Mouse (Mus musculus): ENCODE measurements around the gene Unc5b. TPM values are rescaled to one million over a fixed set of nuclear protein-coding genes. Genes with fewer than 3 reads are reported as not detected.

Unc5b gene
- polyA plus RNA-seq, 1 experiment: 1.1 TPM

- H3K27ac ChIP-seq (ENCODE audit: control insufficient read depth, insufficient read depth, low read depth, low read length, poor library complexity): no peak overlapping the region
- 20% methylated on average over 19 of the region's 19 CpGs for WGBS
- H3K4me1 ChIP-seq (ENCODE audit: control insufficient read depth, insufficient read depth, low read length): no peaks in the 10 kb centered on the region
- TF ChIP-seq CTCF (IDR thresholded peaks at IDR 0.05; ENCODE audit: control insufficient read depth, insufficient read depth, low read length) (no peak), POLR2A (IDR thresholded peaks at IDR 0.05; ENCODE audit: borderline replicate concordance, control insufficient read depth, low read depth, low read length) (no peak)
- H3K4me3 ChIP-seq (replicated peaks; ENCODE audit: control insufficient read depth, low read depth, low read length): no peak overlapping the region
Measured at GRCm38 (mm10) chr10:60800295-60801167, 30.9 kb downstream of the Unc5b start.

DNA sequence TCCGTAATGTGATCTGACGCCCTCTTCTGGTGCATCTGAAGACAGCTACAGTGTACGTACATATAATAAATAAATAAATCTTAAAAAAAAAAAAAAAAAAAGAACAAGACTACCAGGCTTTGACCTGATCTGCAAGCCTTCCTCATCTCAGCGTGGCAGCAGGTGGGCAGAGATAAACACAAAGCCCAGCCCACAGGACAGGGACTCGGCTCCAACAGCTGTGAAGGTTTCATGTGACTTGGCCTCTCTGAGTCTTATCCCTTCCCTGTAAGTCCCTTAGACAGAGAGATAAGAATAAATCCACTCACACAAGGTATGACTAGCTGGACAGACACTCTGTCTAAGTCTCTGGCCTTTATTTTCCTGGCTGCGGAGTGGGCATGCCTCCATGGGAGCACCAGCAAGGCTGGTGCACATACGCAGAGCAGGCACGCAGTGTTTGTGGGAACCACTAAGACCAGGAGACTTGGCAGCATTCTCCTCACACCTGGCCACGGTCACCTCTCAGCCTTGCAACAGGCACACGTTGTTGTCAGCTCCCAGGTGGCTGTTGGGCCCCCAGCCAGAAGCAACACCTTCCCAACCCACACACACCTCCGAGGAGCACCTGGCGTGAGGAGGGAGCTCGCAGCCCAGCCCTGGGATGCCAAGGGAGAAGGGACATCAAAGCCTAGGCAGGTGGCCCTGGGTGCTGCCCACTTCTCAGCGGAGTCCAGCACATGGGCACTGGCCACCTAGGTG is 33.5 kb downstream of the Unc5b start:
- TF ChIP-seq CTCF (IDR thresholded peaks at IDR 0.05; ENCODE audit: control insufficient read depth, insufficient read depth, low read length): no peak
- TF ChIP-seq POLR2A (IDR thresholded peaks at IDR 0.05; ENCODE audit: borderline replicate concordance, control insufficient read depth, low read depth, low read length): no peak
- Histone ChIP-seq H3K4me1 (ENCODE audit: control insufficient read depth, insufficient read depth, low read length) (no peaks in the 10 kb centered on the region), H3K27ac (ENCODE audit: control insufficient read depth, insufficient read depth, low read depth, low read length, poor library complexity) (no peak overlapping the region), H3K4me3 (replicated peaks; ENCODE audit: control insufficient read depth, low read depth, low read length) (no peak overlapping the region)
- WGBS: 74% methylated on average over 14 of the region's 14 CpGs

- 68% methylated on average over 7 of the region's 7 CpGs for WGBS
- H3K4me1 ChIP-seq (ENCODE audit: control insufficient read depth, insufficient read depth, low read length): no peaks in the 10 kb centered on the region
- TF ChIP-seq CTCF (IDR thresholded peaks at IDR 0.05; ENCODE audit: control insufficient read depth, insufficient read depth, low read length): no peak
- no peak for TF ChIP-seq POLR2A (IDR thresholded peaks at IDR 0.05; ENCODE audit: borderline replicate concordance, control insufficient read depth, low read depth, low read length)
- H3K4me3 ChIP-seq (replicated peaks; ENCODE audit: control insufficient read depth, low read depth, low read length): no peak overlapping the region
- no peak overlapping the region for H3K27ac ChIP-seq (ENCODE audit: control insufficient read depth, insufficient read depth, low read depth, low read length, poor library complexity)
Measured at GRCm38 (mm10) chr10:60796474-60796873, 34.9 kb downstream of the Unc5b start.

DNA sequence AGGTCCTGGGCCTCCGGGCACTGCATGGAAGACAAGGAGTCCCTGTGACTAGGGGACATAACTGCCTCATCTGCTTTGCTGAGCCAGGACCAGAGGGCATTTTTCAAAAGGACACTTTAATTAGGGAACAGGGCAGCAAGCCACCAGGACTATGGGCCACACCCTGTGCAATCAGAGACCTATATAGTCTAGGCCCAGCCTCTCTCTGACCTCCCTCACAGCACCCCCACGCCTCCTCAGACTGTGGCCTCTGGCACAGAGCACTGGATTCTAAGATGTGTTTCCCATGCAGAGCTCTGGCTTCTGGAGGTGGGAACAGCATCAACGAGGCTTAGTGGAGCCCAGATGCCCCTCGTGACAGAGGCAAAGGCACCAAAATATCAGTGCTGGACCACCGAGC is 35.4 kb downstream of the Unc5b start:
- WGBS: 70% methylated on average over 5 of the region's 5 CpGs
- no peak for TF ChIP-seq CTCF (IDR thresholded peaks at IDR 0.05; ENCODE audit: control insufficient read depth, insufficient read depth, low read length)
- TF ChIP-seq POLR2A (IDR thresholded peaks at IDR 0.05; ENCODE audit: borderline replicate concordance, control insufficient read depth, low read depth, low read length): no peak
- Histone ChIP-seq H3K27ac (ENCODE audit: control insufficient read depth, insufficient read depth, low read depth, low read length, poor library complexity) (no peak overlapping the region), H3K4me1 (ENCODE audit: control insufficient read depth, insufficient read depth, low read length) (no peaks in the 10 kb centered on the region), H3K4me3 (replicated peaks; ENCODE audit: control insufficient read depth, low read depth, low read length) (no peak overlapping the region)

- no peak overlapping the region for H3K4me3 ChIP-seq (replicated peaks; ENCODE audit: control insufficient read depth, low read depth, low read length)
- 79% methylated on average over 8 of the region's 8 CpGs for WGBS
- TF ChIP-seq POLR2A (IDR thresholded peaks at IDR 0.05; ENCODE audit: borderline replicate concordance, control insufficient read depth, low read depth, low read length) (no peak), CTCF (IDR thresholded peaks at IDR 0.05; ENCODE audit: control insufficient read depth, insufficient read depth, low read length) (no peak)
- H3K4me1 ChIP-seq (ENCODE audit: control insufficient read depth, insufficient read depth, low read length): no peaks in the 10 kb centered on the region
- no peak overlapping the region for H3K27ac ChIP-seq (ENCODE audit: control insufficient read depth, insufficient read depth, low read depth, low read length, poor library complexity)
Measured at GRCm38 (mm10) chr10:60794792-60795191, 36.6 kb downstream of the Unc5b start.

DNA sequence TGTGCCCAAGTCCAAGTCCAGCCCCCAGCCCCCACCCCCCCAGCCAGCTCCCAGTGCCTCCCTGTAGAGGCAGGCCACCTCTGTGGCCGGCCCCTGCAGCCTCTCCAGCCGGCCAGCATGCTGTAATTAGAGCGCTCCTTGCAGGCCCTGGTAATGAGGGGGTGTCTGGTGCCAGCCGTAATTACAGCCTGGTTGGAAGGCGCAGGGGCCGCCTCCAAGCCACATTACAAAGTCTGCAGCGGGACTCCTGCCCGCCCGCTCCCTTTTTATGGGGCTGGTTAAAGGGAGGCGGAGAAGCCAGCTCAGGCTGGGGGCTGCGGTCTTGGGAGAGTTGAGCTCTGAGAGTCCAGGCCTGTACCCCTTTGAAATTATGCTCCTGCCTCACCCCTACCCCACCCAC is 37.0 kb downstream of the Unc5b start:
- Histone ChIP-seq H3K27ac (ENCODE audit: control insufficient read depth, insufficient read depth, low read depth, low read length, poor library complexity) (no peak overlapping the region), H3K4me3 (replicated peaks; ENCODE audit: control insufficient read depth, low read depth, low read length) (no peak overlapping the region), H3K4me1 (ENCODE audit: control insufficient read depth, insufficient read depth, low read length) (no peaks in the 10 kb centered on the region)
- 93% methylated on average over 11 of the region's 11 CpGs for WGBS
- TF ChIP-seq POLR2A (IDR thresholded peaks at IDR 0.05; ENCODE audit: borderline replicate concordance, control insufficient read depth, low read depth, low read length) (no peak), CTCF (IDR thresholded peaks at IDR 0.05; ENCODE audit: control insufficient read depth, insufficient read depth, low read length) (no peak)

GRCm38 (mm10) chr10:60792841-60793240 is 38.5 kb downstream of the Unc5b start:
- no peak overlapping the region for H3K27ac ChIP-seq (ENCODE audit: control insufficient read depth, insufficient read depth, low read depth, low read length, poor library complexity)
- no peaks in the 10 kb centered on the region for H3K4me1 ChIP-seq (ENCODE audit: control insufficient read depth, insufficient read depth, low read length)
- 39% methylated on average over 11 of the region's 11 CpGs for WGBS
- H3K4me3 ChIP-seq (replicated peaks; ENCODE audit: control insufficient read depth, low read depth, low read length): no peak overlapping the region
- TF ChIP-seq CTCF (IDR thresholded peaks at IDR 0.05; ENCODE audit: control insufficient read depth, insufficient read depth, low read length) (no peak), POLR2A (IDR thresholded peaks at IDR 0.05; ENCODE audit: borderline replicate concordance, control insufficient read depth, low read depth, low read length) (no peak)

- TF ChIP-seq POLR2A (IDR thresholded peaks at IDR 0.05; ENCODE audit: borderline replicate concordance, control insufficient read depth, low read depth, low read length): no peak
- Histone ChIP-seq H3K4me3 (replicated peaks; ENCODE audit: control insufficient read depth, low read depth, low read length) (no peak overlapping the region), H3K27ac (ENCODE audit: control insufficient read depth, insufficient read depth, low read depth, low read length, poor library complexity) (no peak overlapping the region), H3K4me1 (ENCODE audit: control insufficient read depth, insufficient read depth, low read length) (no peaks in the 10 kb centered on the region)
- 34% methylated on average over 10 of the region's 10 CpGs for WGBS
Measured at GRCm38 (mm10) chr10:60792365-60792764, 39.0 kb downstream of the Unc5b start.
